Mouse (Mus musculus): ENCODE measurements at regions not wholly inside any gene's neighbourhood (a gene's known extent, or its start where the extent isn't known, plus 50 kb on each side); places are given as distances from the start of the nearest gene placed in this dataset.

DNA sequence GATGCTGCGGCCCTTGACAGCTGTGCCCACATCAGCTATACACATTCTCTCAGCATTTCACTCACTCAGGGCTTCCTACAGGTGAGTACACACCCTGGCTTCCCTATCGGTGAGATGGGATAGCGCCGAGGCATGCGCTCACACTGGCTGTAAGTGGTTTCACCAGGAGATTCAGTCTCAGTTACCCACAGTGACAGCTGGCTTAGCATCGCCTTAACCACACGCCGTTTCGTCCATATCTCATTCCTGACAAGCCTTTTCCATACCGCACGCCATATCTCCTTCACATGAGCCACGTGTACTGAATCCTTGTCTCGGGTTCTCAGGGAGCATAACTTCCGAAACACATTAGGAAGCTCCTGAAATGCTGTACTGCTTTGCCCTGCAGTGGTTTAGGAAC, 113.3 kb upstream of the Slc7a14 start:
- no peaks in the 10 kb centered on the region for H3K4me1 ChIP-seq (ENCODE audit: insufficient read depth)
- no peak for ATAC-seq

DNA sequence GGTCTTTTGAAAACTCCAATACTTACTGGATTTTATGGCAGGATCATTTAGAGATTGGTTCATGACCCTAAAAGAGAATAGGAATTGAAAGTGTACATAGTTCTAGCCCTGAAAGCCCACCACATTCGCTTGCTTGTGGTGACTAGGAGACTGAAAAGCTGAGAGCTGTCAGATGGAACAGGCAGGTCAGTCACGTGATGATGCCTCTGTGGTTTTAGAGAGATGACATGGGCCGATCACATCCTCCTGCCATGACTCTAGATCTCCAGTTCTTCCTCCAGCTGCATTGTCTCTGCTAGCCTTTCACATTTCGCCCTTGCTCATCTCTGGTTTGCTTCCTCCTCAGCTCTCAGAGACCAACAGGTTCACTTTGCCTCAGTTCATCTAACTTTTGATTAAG, 98.6 kb upstream of the Slc7a14 start:
- H3K9ac ChIP-seq (replicated peaks): no peak overlapping the region
- H3K4me1 ChIP-seq (ENCODE audit: insufficient read depth): no peaks in the 10 kb centered on the region
- H3K27me3 ChIP-seq (ENCODE audit: insufficient read depth, low read length): no peaks in the 10 kb centered on the region
- no peak overlapping the region for H3K4me3 ChIP-seq (ENCODE audit: low read depth, low read length)
- TF ChIP-seq EP300 (IDR thresholded peaks at IDR 0.05; ENCODE audit: low read depth) (no peak), CTCF (IDR thresholded peaks at IDR 0.05; ENCODE audit: low read depth) (no peak)
- no peaks in the 10 kb centered on the region for H3K9me3 ChIP-seq (ENCODE audit: low read length)
- H3K4me2 ChIP-seq (ENCODE audit: low read depth, low read length): no peak overlapping the region
- no peak overlapping the region for H3K27ac ChIP-seq (ENCODE audit: low read depth)
- H3K36me3 ChIP-seq (replicated peaks; ENCODE audit: insufficient read depth, low read length): no peaks in the 10 kb centered on the region
- no peak for ATAC-seq
- DNase-seq: no peak
- WGBS (ENCODE audit: insufficient replicate concordance): 46% methylated on average over 4 of the region's 4 CpGs

More for the DNA sequence above, 113.3 kb upstream of the Slc7a14 start:
- Histone ChIP-seq H3K9ac (replicated peaks) (no peak overlapping the region), H3K36me3 (replicated peaks; ENCODE audit: insufficient read depth, low read length) (no peaks in the 10 kb centered on the region), H3K9me3 (ENCODE audit: low read length) (no peaks in the 10 kb centered on the region), H3K4me3 (ENCODE audit: low read depth, low read length) (no peak overlapping the region), H3K27ac (ENCODE audit: low read depth) (no peak overlapping the region), H3K4me2 (ENCODE audit: low read depth, low read length) (no peak overlapping the region), H3K27me3 (ENCODE audit: insufficient read depth, low read length) (no peaks in the 10 kb centered on the region)
- DNase-seq: no peak
- 84% methylated on average over 14 of the region's 14 CpGs for WGBS (ENCODE audit: insufficient replicate concordance)
- no peak for TF ChIP-seq CTCF (IDR thresholded peaks at IDR 0.05; ENCODE audit: low read depth)
- no peak for TF ChIP-seq EP300 (IDR thresholded peaks at IDR 0.05; ENCODE audit: low read depth)

DNA sequence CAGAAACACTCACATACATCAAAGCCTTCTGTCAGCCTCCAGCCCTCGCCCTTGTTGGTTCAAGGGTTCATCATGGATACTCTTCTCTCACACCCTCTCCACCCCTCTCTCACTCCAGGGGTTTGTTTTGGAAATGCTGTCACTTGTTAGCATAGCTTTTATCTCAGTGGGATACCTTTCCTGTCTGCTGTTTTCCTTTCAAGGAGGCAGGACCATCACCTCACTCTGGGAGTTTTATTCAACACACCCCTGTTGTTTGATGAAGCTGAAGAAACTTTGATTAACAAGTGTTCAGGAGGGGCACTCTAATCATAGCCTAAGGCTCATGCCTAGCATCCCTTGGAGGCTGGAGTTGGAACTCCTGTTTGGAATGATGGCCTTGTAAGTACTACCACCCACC, 95.7 kb upstream of the Slc7a14 start:
- Histone ChIP-seq H3K4me1 (ENCODE audit: insufficient read depth) (no peaks in the 10 kb centered on the region), H3K9ac (replicated peaks) (no peak overlapping the region), H3K4me3 (ENCODE audit: low read depth, low read length) (no peak overlapping the region), H3K36me3 (replicated peaks; ENCODE audit: insufficient read depth, low read length) (no peaks in the 10 kb centered on the region), H3K27ac (ENCODE audit: low read depth) (no peak overlapping the region), H3K9me3 (ENCODE audit: low read length) (no peaks in the 10 kb centered on the region), H3K27me3 (ENCODE audit: insufficient read depth, low read length) (no peaks in the 10 kb centered on the region), H3K4me2 (ENCODE audit: low read depth, low read length) (no peak overlapping the region)
- 38% methylated on average over 1 of the region's 1 CpGs for WGBS (ENCODE audit: insufficient replicate concordance)
- ATAC-seq (no peak), DNase-seq (no peak)
- TF ChIP-seq CTCF (IDR thresholded peaks at IDR 0.05; ENCODE audit: low read depth): no peak
- no peak for TF ChIP-seq EP300 (IDR thresholded peaks at IDR 0.05; ENCODE audit: low read depth)

DNA sequence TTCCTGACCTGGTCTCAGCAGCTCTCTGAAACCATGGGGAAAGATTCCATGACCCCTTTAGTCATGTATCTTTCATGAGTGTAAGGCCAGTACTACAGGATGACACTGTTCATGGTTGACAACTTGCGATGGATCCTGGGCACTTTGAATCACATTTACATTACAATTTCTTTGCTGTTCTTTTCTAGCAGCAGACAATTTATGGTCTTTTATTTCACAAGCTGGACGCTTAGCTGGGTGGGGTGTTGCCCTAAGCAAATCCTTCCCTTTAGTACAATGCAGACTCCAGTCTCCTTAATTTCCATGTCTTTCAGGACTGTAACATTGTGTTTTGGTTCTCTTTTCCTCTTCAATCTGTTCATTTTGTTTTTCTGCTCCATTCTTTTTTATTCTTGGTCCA, 89.0 kb upstream of the Slc7a14 start:
- Histone ChIP-seq H3K4me1 (ENCODE audit: insufficient read depth) (no peaks in the 10 kb centered on the region), H3K9me3 (ENCODE audit: low read length) (no peaks in the 10 kb centered on the region), H3K36me3 (replicated peaks; ENCODE audit: insufficient read depth, low read length) (no peaks in the 10 kb centered on the region), H3K4me2 (ENCODE audit: low read depth, low read length) (no peak overlapping the region), H3K27ac (ENCODE audit: low read depth) (no peak overlapping the region), H3K27me3 (ENCODE audit: insufficient read depth, low read length) (no peaks in the 10 kb centered on the region), H3K9ac (replicated peaks) (no peak overlapping the region), H3K4me3 (ENCODE audit: low read depth, low read length) (no peak overlapping the region)
- 81% methylated on average over 2 of the region's 2 CpGs for WGBS (ENCODE audit: insufficient replicate concordance)
- DNase-seq (no peak), ATAC-seq (no peak)
- no peak for TF ChIP-seq CTCF (IDR thresholded peaks at IDR 0.05; ENCODE audit: low read depth)
- no peak for TF ChIP-seq EP300 (IDR thresholded peaks at IDR 0.05; ENCODE audit: low read depth)

DNA sequence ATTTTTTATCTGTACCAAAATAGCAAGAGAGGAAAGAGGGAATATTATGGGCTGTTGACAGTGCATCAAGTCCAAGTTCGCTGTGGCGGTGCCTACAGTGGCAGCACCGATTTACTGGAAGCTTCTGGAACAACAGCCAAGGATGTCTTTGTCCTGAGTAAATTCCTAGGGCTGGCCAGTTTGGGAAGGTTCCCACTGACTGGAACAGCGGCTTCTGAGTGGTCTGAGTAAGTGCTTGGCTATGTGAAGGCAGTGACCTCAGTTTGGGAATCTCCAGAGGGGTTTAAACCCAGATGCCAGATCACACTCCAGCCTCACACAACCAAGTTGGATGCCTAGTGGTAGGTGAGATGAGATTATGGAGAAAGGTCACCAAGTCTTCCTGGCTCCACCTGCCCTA, 84.4 kb upstream of the Slc7a14 start:
- H3K27me3 ChIP-seq (ENCODE audit: insufficient read depth, low read length): no peaks in the 10 kb centered on the region
- TF ChIP-seq EP300 (IDR thresholded peaks at IDR 0.05; ENCODE audit: low read depth) (no peak), CTCF (IDR thresholded peaks at IDR 0.05; ENCODE audit: low read depth) (no peak)
- H3K36me3 ChIP-seq (replicated peaks; ENCODE audit: insufficient read depth, low read length): no peaks in the 10 kb centered on the region
- H3K4me2 ChIP-seq (ENCODE audit: low read depth, low read length): no peak overlapping the region
- no peak overlapping the region for H3K27ac ChIP-seq (ENCODE audit: low read depth)
- H3K9me3 ChIP-seq (ENCODE audit: low read length): no peaks in the 10 kb centered on the region
- DNase-seq (no peak), ATAC-seq (no peak)
- no peak overlapping the region for H3K9ac ChIP-seq (replicated peaks)
- no peaks in the 10 kb centered on the region for H3K4me1 ChIP-seq (ENCODE audit: insufficient read depth)
- 83% methylated on average over 4 of the region's 4 CpGs for WGBS (ENCODE audit: insufficient replicate concordance)
- no peak overlapping the region for H3K4me3 ChIP-seq (ENCODE audit: low read depth, low read length)

DNA sequence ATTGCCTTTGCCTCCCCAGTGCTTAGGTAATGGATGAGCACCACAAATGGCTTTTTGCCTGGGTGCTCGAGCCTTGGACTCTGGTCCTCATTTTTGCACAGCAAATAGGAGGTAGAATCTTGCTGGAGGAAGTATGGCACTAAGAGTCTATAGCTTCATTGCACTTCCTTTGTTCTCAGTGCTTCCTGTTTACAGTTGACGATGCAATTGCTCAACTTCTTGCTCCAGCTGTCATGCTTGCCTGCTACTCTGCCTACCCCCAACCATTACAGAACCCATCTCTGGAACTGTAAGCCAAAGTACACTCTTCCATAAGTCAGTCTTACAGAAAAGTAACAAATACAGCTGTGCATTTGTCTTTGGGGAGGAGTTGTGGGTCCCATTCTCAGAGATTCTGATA, 79.8 kb upstream of the Slc7a14 start:
- Histone ChIP-seq H3K27ac (ENCODE audit: low read depth) (peak overlapping the region; percentile 8; the same call in 1 of the 2 replicates), H3K9ac (replicated peaks) (no peak overlapping the region), H3K27me3 (ENCODE audit: insufficient read depth, low read length) (no peaks in the 10 kb centered on the region), H3K4me1 (ENCODE audit: insufficient read depth) (no peaks in the 10 kb centered on the region), H3K4me3 (ENCODE audit: low read depth, low read length) (no peak overlapping the region), H3K9me3 (ENCODE audit: low read length) (no peaks in the 10 kb centered on the region), H3K4me2 (ENCODE audit: low read depth, low read length) (no peak overlapping the region), H3K36me3 (replicated peaks; ENCODE audit: insufficient read depth, low read length) (no peaks in the 10 kb centered on the region)
- 35% methylated on average over 2 of the region's 2 CpGs for WGBS (ENCODE audit: insufficient replicate concordance)
- DNase-seq: peak; percentile 14
- ATAC-seq: peak; percentile 70
- TF ChIP-seq CTCF (IDR thresholded peaks at IDR 0.05; ENCODE audit: low read depth): no peak
- 0 out of 2 replicates have a peak, but pooled peaks have one; percentile 22 for TF ChIP-seq EP300 (IDR thresholded peaks at IDR 0.05; ENCODE audit: low read depth)

DNA sequence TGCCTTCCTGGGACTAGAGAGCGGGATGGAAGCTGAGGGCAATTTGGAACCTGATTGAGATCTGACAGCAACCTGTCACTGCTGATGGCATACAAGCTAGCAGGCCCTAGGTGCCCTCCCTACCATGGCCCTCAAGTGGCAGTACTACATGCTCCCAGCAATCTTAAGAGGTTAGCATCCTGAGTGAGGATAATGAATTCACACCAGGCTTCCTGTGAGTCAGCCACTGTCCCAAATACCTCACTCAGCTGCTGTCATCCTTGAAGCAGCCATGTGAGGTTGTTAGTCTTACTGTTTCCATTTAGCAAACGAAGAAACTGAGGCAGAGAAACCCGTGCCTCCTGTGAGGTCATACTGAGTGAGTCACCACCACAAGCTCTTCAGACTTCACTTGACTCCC, 65.5 kb upstream of the Slc7a14 start:
- Histone ChIP-seq H3K27ac (ENCODE audit: low read depth) (no peak overlapping the region), H3K36me3 (replicated peaks; ENCODE audit: insufficient read depth, low read length) (no peaks in the 10 kb centered on the region), H3K4me2 (ENCODE audit: low read depth, low read length) (no peak overlapping the region), H3K9me3 (ENCODE audit: low read length) (no peaks in the 10 kb centered on the region), H3K4me1 (ENCODE audit: insufficient read depth) (no peaks in the 10 kb centered on the region), H3K4me3 (ENCODE audit: low read depth, low read length) (no peak overlapping the region), H3K9ac (replicated peaks) (no peak overlapping the region), H3K27me3 (ENCODE audit: insufficient read depth, low read length) (no peaks in the 10 kb centered on the region)
- ATAC-seq (no peak), DNase-seq (no peak)
- 55% methylated on average over 3 of the region's 3 CpGs for WGBS (ENCODE audit: insufficient replicate concordance)
- TF ChIP-seq CTCF (IDR thresholded peaks at IDR 0.05; ENCODE audit: low read depth): no peak
- TF ChIP-seq EP300 (IDR thresholded peaks at IDR 0.05; ENCODE audit: low read depth): no peak

Measured in liver, postnatal 0 days (tissue).